Mouse (Mus musculus) MEL (cell line): Measurements from ENCODE around the gene Tgds. TPM values are rescaled to one million over a fixed set of nuclear protein-coding genes. Genes with fewer than 3 reads are reported as not detected.

Experiments
- DNase-seq: peaks from one replicate; pipeline ENCODE4 v3.0.0; 2011; ENCODE audit warnings: low read depth, low spot score
- H3K27ac ChIP-seq: 2 replicates; pipeline ENCODE4 v1.5.1; 2012; ENCODE audit warnings: low read depth, mild to moderate bottlenecking, control low read depth, low read length, moderate library complexity; ENCODE audit not compliant: control insufficient read depth
- H3K27me3 ChIP-seq, 2 experiments: fragments of 150-350 bp in 1 of 2; sonication (generic) in 1 of 2; 2 replicates each; pipeline ENCODE4 v1.6.1; 2012; ENCODE audit warnings: low read length in 2 of 2, mild to moderate bottlenecking in 2 of 2, improper control_type of control experiment in 1 of 2, moderate library complexity in 1 of 2; ENCODE audit not compliant: insufficient read depth in 2 of 2, control insufficient read depth in 1 of 2
- H3K36me3 ChIP-seq, 2 experiments: 2 replicates each; pipeline ENCODE4 v1.6.1; 2012 to 2014; ENCODE audit warnings: low read length in 2 of 2, improper control_type of control experiment in 1 of 2, inconsistent platforms in 1 of 2, mild to moderate bottlenecking in 1 of 2; ENCODE audit not compliant: insufficient read depth in 2 of 2, control insufficient read depth in 1 of 2
- H3K4me1 ChIP-seq, 2 experiments: fragments of 150-350 bp in 1 of 2; sonication (generic) in 1 of 2; 2 replicates each; pipeline ENCODE4 v1.6.1; 2012; ENCODE audit warnings: low read length in 2 of 2, improper control_type of control experiment in 1 of 2, mild to moderate bottlenecking in 1 of 2; ENCODE audit not compliant: insufficient read depth in 2 of 2, control insufficient read depth in 1 of 2
- H3K4me3 ChIP-seq, 2 experiments: fragments of 150-350 bp in 1 of 2; sonication (generic) in 1 of 2; 2 replicates each; pipeline ENCODE4 v1.5.1; 2012; ENCODE audit warnings: low read depth in 2 of 2, low read length in 2 of 2, mild to moderate bottlenecking in 2 of 2, moderate library complexity in 2 of 2, control low read depth in 1 of 2, improper control_type of control experiment in 1 of 2; ENCODE audit not compliant: control insufficient read depth in 1 of 2, insufficient read depth in 1 of 2
- H3K79me2 ChIP-seq: 2 replicates; pipeline ENCODE4 v1.6.1; 2012; ENCODE audit warnings: mild to moderate bottlenecking, low read length, moderate library complexity; ENCODE audit not compliant: control insufficient read depth, poor library complexity, insufficient read depth
- H3K9ac ChIP-seq: 2 replicates; pipeline ENCODE4 v1.6.1; 2012; ENCODE audit warnings: low read depth, mild to moderate bottlenecking, control low read depth, low read length, moderate library complexity; ENCODE audit not compliant: control insufficient read depth, poor library complexity, severe bottlenecking
- H3K9me3 ChIP-seq: fragments of 150-350 bp; sonication (generic); replicated peaks from 2 replicates; pipeline ENCODE4 v1.6.1; 2012; ENCODE audit warnings: mild to moderate bottlenecking, low read length, improper control_type of control experiment, moderate library complexity; ENCODE audit not compliant: insufficient read depth
- BHLHE40 ChIP-seq: IDR thresholded peaks from 2 replicates; pipeline ENCODE4 v1.6.1; 2012; ENCODE audit warnings: low read depth, mild to moderate bottlenecking, inconsistent platforms, low read length, improper control_type of control experiment, borderline replicate concordance
- CTCF ChIP-seq, 3 experiments: IDR thresholded peaks in 2 of 3; conservative IDR thresholded peaks in 1 of 3; 2 replicates each; pipeline ENCODE4 v1.5.1; 2011 to 2012; ENCODE audit warnings: low read length in 3 of 3, low read depth in 2 of 3, mild to moderate bottlenecking in 2 of 3, improper control_type of control experiment in 1 of 3, inconsistent platforms in 1 of 3, mixed read lengths in 1 of 3, moderate library complexity in 1 of 3; ENCODE audit not compliant: control insufficient read depth in 1 of 3, insufficient read depth in 1 of 3, poor library complexity in 1 of 3, severe bottlenecking in 1 of 3
- EP300 ChIP-seq, 2 experiments: IDR thresholded peaks; 2 replicates each; pipeline ENCODE4 v1.6.1; 2011; ENCODE audit warnings: improper control_type of control experiment in 2 of 2, low read length in 2 of 2, low read depth in 1 of 2, mild to moderate bottlenecking in 1 of 2
- GABPA ChIP-seq: IDR thresholded peaks from 2 replicates; pipeline ENCODE4 v1.6.1; 2012; ENCODE audit warnings: low read depth, mild to moderate bottlenecking, inconsistent platforms, low read length, improper control_type of control experiment, moderate library complexity
- GATA1 ChIP-seq: IDR thresholded peaks from 2 replicates; pipeline ENCODE4 v1.6.1; 2011; ENCODE audit warnings: low read depth, low read length, improper control_type of control experiment
- HCFC1 ChIP-seq: IDR thresholded peaks from 2 replicates; pipeline ENCODE4 v1.6.1; 2012; ENCODE audit warnings: low read depth, mild to moderate bottlenecking, inconsistent platforms, low read length, improper control_type of control experiment, moderate library complexity
- KAT2A ChIP-seq: conservative IDR thresholded peaks from 2 replicates; pipeline ENCODE4 v1.6.1; 2012; ENCODE audit warnings: low read depth, low read length, improper control_type of control experiment, inconsistent platforms
- MAFK ChIP-seq: IDR thresholded peaks from 2 replicates; pipeline ENCODE4 v1.6.1; 2011; ENCODE audit warnings: low read depth, mild to moderate bottlenecking, low read length, improper control_type of control experiment, borderline replicate concordance
- MAZ ChIP-seq: IDR thresholded peaks from 2 replicates; pipeline ENCODE4 v1.6.1; 2012; ENCODE audit warnings: low read depth, mild to moderate bottlenecking, inconsistent platforms, low read length, improper control_type of control experiment
- MEF2A ChIP-seq: IDR thresholded peaks from 2 replicates; pipeline ENCODE4 v1.6.1; 2014; ENCODE audit warnings: low read depth, mild to moderate bottlenecking, inconsistent platforms, low read length, improper control_type of control experiment; ENCODE audit not compliant: poor library complexity, insufficient replicate concordance, severe bottlenecking; ENCODE audit errors: extremely low read depth
- MXI1 ChIP-seq: IDR thresholded peaks from 2 replicates; pipeline ENCODE4 v1.6.1; 2011; ENCODE audit warnings: mild to moderate bottlenecking, low read depth, low read length, improper control_type of control experiment
- MYC ChIP-seq: IDR thresholded peaks from 2 replicates; pipeline ENCODE4 v1.6.1; 2011; ENCODE audit warnings: low read depth, mild to moderate bottlenecking, low read length, improper control_type of control experiment, moderate library complexity
- RAD21 ChIP-seq: IDR thresholded peaks from 2 replicates; pipeline ENCODE4 v1.6.1; 2011; ENCODE audit warnings: mild to moderate bottlenecking, low read depth, low read length, improper control_type of control experiment
- RCOR1 ChIP-seq: IDR thresholded peaks from 2 replicates; pipeline ENCODE4 v1.6.1; 2012; ENCODE audit warnings: low read depth, mild to moderate bottlenecking, inconsistent platforms, low read length, improper control_type of control experiment
- TAL1 ChIP-seq: IDR thresholded peaks from 2 replicates; pipeline ENCODE4 v1.6.1; 2012; ENCODE audit warnings: mild to moderate bottlenecking, inconsistent platforms, low read length, moderate library complexity, mixed read lengths
- TBP ChIP-seq: IDR thresholded peaks from 2 replicates; pipeline ENCODE4 v1.8.0; 2011; ENCODE audit warnings: low read depth, low read length, improper control_type of control experiment
- TCF12 ChIP-seq: IDR thresholded peaks from 2 replicates; pipeline ENCODE4 v1.6.1; 2014; ENCODE audit warnings: low read depth, mild to moderate bottlenecking, inconsistent platforms, low read length, improper control_type of control experiment, moderate library complexity
- UBTF ChIP-seq: IDR thresholded peaks from 2 replicates; pipeline ENCODE4 v1.6.1; 2012; ENCODE audit warnings: low read depth, mild to moderate bottlenecking, inconsistent platforms, low read length, improper control_type of control experiment, moderate library complexity, borderline replicate concordance; ENCODE audit not compliant: insufficient read depth
- USF1 ChIP-seq: IDR thresholded peaks from 2 replicates; pipeline ENCODE4 v1.6.1; 2014; ENCODE audit warnings: low read depth, mild to moderate bottlenecking, inconsistent platforms, low read length, improper control_type of control experiment, moderate library complexity
- polyA plus RNA-seq, 2 experiments: library from polyadenylated mRNA; stranded (reverse) in 1 of 2; unstranded in 1 of 2; fragments of >175 nt in 1 of 2; fragments of >200 nt in 1 of 2; gene quantifications; 2 replicates each; pipeline versions ENCODE4 v1.2.1 to v1.2.4; 2012; ENCODE audit warnings: low replicate concordance in 2 of 2, low read depth in 1 of 2; ENCODE audit not compliant: insufficient read length in 2 of 2, insufficient read depth in 1 of 2, missing spikeins in 1 of 2
- total RNA-seq: library from RNA; depleted of rRNA; stranded (reverse); fragments of 300-350 nt; gene quantifications from 2 replicates; pipeline ENCODE4 v1.2.3, GENCODE M21; 2012

Tgds gene
- total and polyA plus RNA-seq, 3 experiments: 11.3 to 13.4 TPM; not detected in 1

- no peaks in the 10 kb centered on the region for H3K79me2 ChIP-seq
- H3K27ac ChIP-seq: no peak overlapping the region
Observed at GRCm38 (mm10) chr14:118080606-118081005, 51.9 kb downstream of the Tgds start.

GRCm38 (mm10) chr14:118070100-118070499 lies 62.5 kb downstream of the Tgds start:
- Histone ChIP-seq H3K4me3 (no peak overlapping the region), H3K36me3 (no peaks in the 10 kb centered on the region), H3K9ac (no peak overlapping the region), H3K9me3 (no peaks in the 10 kb centered on the region), H3K79me2 (no peaks in the 10 kb centered on the region), H3K27me3 (no peaks in the 10 kb centered on the region), H3K27ac (no peak overlapping the region), H3K4me1 (no peaks in the 10 kb centered on the region)
- DNase-seq: no peak
- no peak for TF ChIP-seq CTCF (IDR thresholded peaks at IDR 0.05 in 2 of 3, conservative IDR thresholded peaks at IDR 0.05 in 1 of 3; ENCODE audit: control insufficient read depth in 1 of 3, insufficient read depth in 1 of 3, low read depth in 2 of 3, low read length in 3 of 3, poor library complexity in 1 of 3, severe bottlenecking in 1 of 3)
- no peak for TF ChIP-seq USF1
- TF ChIP-seq MYC: no peak
- TF ChIP-seq MXI1: no peak
- no peak for TF ChIP-seq MAZ
- TF ChIP-seq GABPA: no peak

More at GRCm38 (mm10) chr14:118080606-118081005, 51.9 kb downstream of the Tgds start:
- Histone ChIP-seq H3K4me1 (no peaks in the 10 kb centered on the region), H3K9me3 (no peaks in the 10 kb centered on the region), H3K9ac (no peak overlapping the region), H3K36me3 (no peaks in the 10 kb centered on the region), H3K27me3 (no peaks in the 10 kb centered on the region), H3K4me3 (no peak overlapping the region)
- DNase-seq: no peak
- TF ChIP-seq BHLHE40: no peak
- TF ChIP-seq UBTF: no peak
- no peak for TF ChIP-seq RAD21
- TF ChIP-seq GATA1: no peak
- no peak for TF ChIP-seq KAT2A

- no peaks in the 10 kb centered on the region for H3K9me3 ChIP-seq
- DNase-seq: no peak
- TF ChIP-seq CTCF (IDR thresholded peaks at IDR 0.05 in 2 of 3, conservative IDR thresholded peaks at IDR 0.05 in 1 of 3; ENCODE audit: control insufficient read depth in 1 of 3, insufficient read depth in 1 of 3, low read depth in 2 of 3, low read length in 3 of 3, poor library complexity in 1 of 3, severe bottlenecking in 1 of 3) (no peak), TAL1 (no peak), RCOR1 (no peak), MEF2A (no peak), TBP (no peak), RAD21 (no peak), MAZ (no peak), GABPA (no peak), EP300 (IDR thresholded peaks at IDR 0.05; ENCODE audit: low read depth in 1 of 2, low read length in 2 of 2) (no peak), TCF12 (no peak), USF1 (no peak), HCFC1 (no peak), MAFK (no peak), MYC (no peak)
- TF ChIP-seq, all 39 proteins: peak for 0
- no peak overlapping the region for H3K27ac ChIP-seq
- H3K4me1 ChIP-seq: no peaks in the 10 kb centered on the region
- H3K9ac ChIP-seq: no peak overlapping the region
- no peaks in the 10 kb centered on the region for H3K79me2 ChIP-seq
- no peak overlapping the region for H3K4me3 ChIP-seq
- H3K27me3 ChIP-seq: no peaks in the 10 kb centered on the region
- H3K36me3 ChIP-seq: no peaks in the 10 kb centered on the region
Observed at GRCm38 (mm10) chr14:118069439-118070079, 63.0 kb downstream of the Tgds start.
